Mouse (Mus musculus) liver, postnatal 0 days (tissue): Measurements from ENCODE around the gene Dlg4.
A peak's percentile ranks its signal among the peaks of the same experiment; 100 is the strongest.

Source experiments
- CTCF ChIP-seq: sonication (generic); IDR thresholded peaks from 2 replicates; pipeline ENCODE4 v1.5.1; 2016; ENCODE audit warnings: antibody characterized with exemption, low read depth
- EP300 ChIP-seq: IDR thresholded peaks from 2 replicates; pipeline ENCODE4 v1.6.1; 2016; ENCODE audit warnings: antibody characterized with exemption, low read depth, mild to moderate bottlenecking

GRCm38 (mm10) chr11:70005521-70005920 lies 11.2 kb upstream of the Dlg4 start:
- peak; percentile 66 for TF ChIP-seq CTCF
- no peak for TF ChIP-seq EP300
